Comparison of ENCODE assay signal across 38 mouse cellular contexts in the genomic region with DNA sequence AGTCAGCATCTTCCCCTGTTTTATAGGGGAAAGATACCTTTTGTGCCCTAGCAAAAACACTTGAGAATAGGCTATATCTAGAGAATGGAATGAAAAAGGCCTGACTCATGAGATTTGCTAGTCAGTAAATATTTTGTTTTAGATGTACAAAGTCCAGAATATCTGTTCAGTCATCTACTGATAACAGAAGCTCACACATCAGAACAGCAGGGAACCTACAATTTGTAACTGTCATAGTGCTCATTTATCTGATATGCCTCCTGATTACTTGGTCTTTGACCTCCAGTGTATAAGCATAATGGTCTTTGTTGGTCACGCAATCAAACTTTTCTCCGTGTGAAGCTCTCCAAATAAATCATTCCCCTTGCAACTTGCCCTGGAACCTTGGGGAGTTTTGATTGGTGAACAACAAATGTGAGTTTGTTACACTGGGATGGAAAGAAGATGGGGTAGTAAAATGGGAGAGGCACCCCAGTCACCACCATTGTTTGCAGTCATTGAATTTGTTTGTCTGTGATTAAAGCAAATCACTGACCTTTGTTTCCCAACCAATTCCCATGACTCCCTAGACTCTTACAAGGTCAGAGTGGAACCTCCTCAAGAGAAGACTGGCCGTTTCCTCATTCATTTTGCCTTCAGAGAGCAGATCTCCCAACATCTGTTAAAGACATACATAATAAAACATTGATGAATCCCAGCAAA. TPM values are rescaled to one million over a fixed set of nuclear protein-coding genes. Genes with fewer than 3 reads are reported as not detected.
"Had no signal": no experiment of that assay in that cellular context is flagged by ENCODE, and none has a peak within 500 bp of the region (broad histone marks: within the 10 kb centered on the region; RNA-seq: fewer than 3 reads in every experiment).

No protein-coding gene starts in this region.

- ATAC-seq: hindbrain, postnatal 0 days; intestine, embryonic 16.5 days; liver, embryonic 12.5 days had no signal

- H3K4me2 ChIP-seq: heart, embryonic 11.5 days; heart, embryonic 13.5 days; heart, embryonic 15.5 days; hindbrain, embryonic 13.5 days; hindbrain, embryonic 15.5 days; limb, embryonic 12.5 days; liver, embryonic 12.5 days had no signal

- H3K36me3 ChIP-seq: heart, embryonic 13.5 days; heart, embryonic 15.5 days; hindbrain, embryonic 13.5 days; hindbrain, embryonic 15.5 days; limb, embryonic 10.5 days; limb, embryonic 12.5 days; liver, embryonic 12.5 days had no signal

- DNase-seq: gastrocnemius, postnatal 14 days; gastrocnemius, postnatal 36 days; heart, adult 11 months; heart, adult 2 months; heart, postnatal 14 days; heart, postnatal 36 days; kidney, adult 11 months; kidney, adult 2 months; kidney, adult 9 months; kidney, postnatal 10 days; kidney, postnatal 25 days; kidney, postnatal 4 days; liver had no signal

- H3K4me3 ChIP-seq: heart, adult 2 months; heart, embryonic 13.5 days; heart, embryonic 15.5 days; hindbrain, embryonic 13.5 days; hindbrain, embryonic 15.5 days; layer of hippocampus, adult 2 months; left cerebral cortex, adult 2 months; limb, embryonic 10.5 days; limb, embryonic 12.5 days; liver, embryonic 12.5 days had no signal

- H3K9me3 ChIP-seq: heart, embryonic 13.5 days; heart, embryonic 15.5 days; hindbrain, embryonic 13.5 days; hindbrain, embryonic 15.5 days; limb, embryonic 10.5 days; limb, embryonic 12.5 days; liver, embryonic 12.5 days had no signal

- H3K9ac ChIP-seq: heart, embryonic 13.5 days; heart, embryonic 15.5 days; hindbrain, embryonic 13.5 days; hindbrain, embryonic 15.5 days; limb, embryonic 12.5 days; liver, embryonic 12.5 days had no signal

- H3K27me3 ChIP-seq: heart, embryonic 13.5 days; heart, embryonic 15.5 days; hindbrain, embryonic 13.5 days; hindbrain, embryonic 15.5 days; limb, embryonic 12.5 days; liver, embryonic 12.5 days had no signal

- H3K4me1 ChIP-seq: heart, embryonic 13.5 days; heart, embryonic 15.5 days; hindbrain, embryonic 13.5 days; hindbrain, embryonic 15.5 days; limb, embryonic 10.5 days; limb, embryonic 12.5 days; liver, embryonic 12.5 days had no signal

- H3K27ac ChIP-seq: heart, adult 2 months; heart, embryonic 13.5 days; heart, embryonic 15.5 days; hindbrain, embryonic 13.5 days; hindbrain, embryonic 15.5 days; hindbrain, postnatal 0 days; layer of hippocampus, adult 2 months; left cerebral cortex, adult 2 months; limb, embryonic 10.5 days; limb, embryonic 12.5 days; liver, embryonic 12.5 days had no signal

RNA-seq across cellular contexts. Expression of a gene that starts 15.6 kb away (rescaled TPM):
- total RNA-seq: gastrocnemius, adult 18-20 months; gastrocnemius, adult 8-10 months; gastrocnemius, postnatal 14 days; gastrocnemius, postnatal 36 days; heart, adult 2 months; heart, postnatal 14 days; hematopoietic stem cell, adult 5-6 weeks; hindbrain, postnatal 0 days; layer of hippocampus, adult 2 months; layer of hippocampus, postnatal 10 days; layer of hippocampus, postnatal 25 days had no signal
- polyA plus RNA-seq: gonadal fat pad, adult 2 months; heart, adult 2 months; heart, embryonic 11.5 days; heart, embryonic 13.5 days; heart, embryonic 15.5 days; heart, postnatal 0 days; hindbrain, embryonic 11.5 days; hindbrain, embryonic 13.5 days; hindbrain, embryonic 15.5 days; hindbrain, postnatal 0 days; intestine, embryonic 14.5 days; intestine, embryonic 16.5 days; kidney, adult 2 months; kidney, embryonic 16.5 days; limb, embryonic 10.5 days; limb, embryonic 12.5 days; liver, embryonic 12.5 days had no signal

RNA-seq across cellular contexts. Expression of a gene that starts 16.2 kb away (rescaled TPM):
- total RNA-seq: gastrocnemius, adult 8-10 months; gastrocnemius, postnatal 14 days; gastrocnemius, postnatal 36 days; heart, adult 2 months; heart, postnatal 14 days; heart, postnatal 36 days; hematopoietic stem cell, adult 5-6 weeks; hindbrain, postnatal 0 days; layer of hippocampus, adult 2 months; layer of hippocampus, postnatal 10 days; layer of hippocampus, postnatal 25 days; left cerebral cortex, adult 2 months; left cerebral cortex, postnatal 14 days; left cerebral cortex, postnatal 36 days had no signal
- polyA plus RNA-seq: heart, adult 2 months; heart, embryonic 11.5 days; heart, embryonic 13.5 days; heart, postnatal 0 days; hindbrain, embryonic 11.5 days; hindbrain, embryonic 13.5 days; hindbrain, embryonic 15.5 days; hindbrain, postnatal 0 days; intestine, embryonic 14.5 days; kidney, adult 2 months; kidney, embryonic 16.5 days; limb, embryonic 10.5 days; limb, embryonic 12.5 days; limb, embryonic 14.5 days; liver, embryonic 12.5 days had no signal
